ENCODE assay signal across 8 mouse cellular contexts in genomic region chr3:88422020-88422720, GRCm38 (mm10). TPM values are rescaled to one million over a fixed set of nuclear protein-coding genes. Genes with fewer than 3 reads are reported as not detected.
A peak's percentile ranks its signal among the peaks of the same experiment; 100 is the strongest.
DNase-seq lines count a peak whose midpoint lies in the region; ATAC-seq and TF ChIP-seq lines count a peak whose summit lies in the region.

No protein-coding gene starts in this region.

- WGBS in lung, adult 2 months: 33% methylated on average over 9 of the region's 9 CpGs

- TF ChIP-seq CTCF in lung, adult 2 months (IDR thresholded peaks at IDR 0.05; ENCODE audit: insufficient read depth, low read length): 0 out of 2 replicates have a peak, but pooled peaks have one; percentile 9

- H3K4me1 ChIP-seq in lung, adult 2 months (ENCODE audit: control insufficient read depth, insufficient read depth, low read length): peaks cover 4% of the 10 kb centered on the region; the same call in 1 of the 2 replicates

- H3K4me3 ChIP-seq in lung, adult 2 months (replicated peaks; ENCODE audit: extremely low read depth, low read depth, low read length): no peak overlapping the region

- peak; percentile 10 for DNase-seq in embryo, embryonic 11 days
- no peak for DNase-seq in embryo, embryonic 10.5 days (ENCODE audit: low spot score)
- DNase-seq in NIH3T3 (ENCODE audit: low read depth): peak; percentile 65
- peak; percentile 45 for DNase-seq in lung, adult 2 months
- DNase-seq in ovary, postnatal 14 days (ENCODE audit: low spot score): no peak
- DNase-seq in layer of hippocampus, postnatal 25 days (ENCODE audit: extremely low spot score in 1 of 2, low spot score in 1 of 2): no peak

- peak; percentile 57 for ATAC-seq in granulocyte monocyte progenitor cell, adult 5-6 weeks (replicated peaks; ENCODE audit: poor library complexity, severe bottlenecking)
- ATAC-seq in neutrophil, adult 5-6 weeks (ENCODE audit: extremely low read depth, insufficient number of reproducible peaks, low FRiP score, poor library complexity, severe bottlenecking): peak; percentile 67

- peak; percentile 30; the same call in 1 of the 2 replicates for TF ChIP-seq POLR2A in lung, adult 2 months (IDR thresholded peaks at IDR 0.05; ENCODE audit: borderline replicate concordance, extremely low read depth, low read depth, low read length)

RNA-seq across cellular contexts. Expression of gene Slc25a44, which starts 2.8 kb away (rescaled TPM):
- total RNA-seq in granulocyte monocyte progenitor cell, adult 5-6 weeks (2014; fragmentation: Nextera tagmentation): 13.1 and 13.5 TPM in 2 replicates
- 11.6 and 13.8 TPM in 2 replicates for total RNA-seq in granulocyte monocyte progenitor cell, adult 5-6 weeks (2017)
- polyA plus RNA-seq in lung, adult 2 months (2012; rRNA removed): 18.3 and 25.4 TPM in 2 replicates
- 20.9 and 26.2 TPM in 2 replicates for total RNA-seq in neutrophil, adult 5-6 weeks (2017)
- total RNA-seq in layer of hippocampus, postnatal 25 days (2021): 10 to 100 TPM; 74.3 to 75.8 TPM

RNA-seq across cellular contexts. Expression of gene Pmf1, which starts 12.0 kb away (rescaled TPM):
- total RNA-seq in granulocyte monocyte progenitor cell, adult 5-6 weeks (2014; fragmentation: Nextera tagmentation): 115 and 122 TPM in 2 replicates
- total RNA-seq in granulocyte monocyte progenitor cell, adult 5-6 weeks (2017): 128 and 141 TPM in 2 replicates
- 23.4 and 27.0 TPM in 2 replicates for polyA plus RNA-seq in lung, adult 2 months (2012; rRNA removed)
- total RNA-seq in neutrophil, adult 5-6 weeks (2017): 21.1 and 22.1 TPM in 2 replicates
- 1 to 10 TPM; 4.5 to 5.6 TPM for total RNA-seq in layer of hippocampus, postnatal 25 days (2021)

RNA-seq across cellular contexts. Expression of gene Bglap, which starts 37.9 kb away (rescaled TPM):
- total RNA-seq in granulocyte monocyte progenitor cell, adult 5-6 weeks (2014; fragmentation: Nextera tagmentation): not detected in 2 replicates
- total RNA-seq in granulocyte monocyte progenitor cell, adult 5-6 weeks (2017): not detected in 2 replicates
- not detected in 2 replicates for polyA plus RNA-seq in lung, adult 2 months (2012; rRNA removed)
- not detected in 2 replicates for total RNA-seq in neutrophil, adult 5-6 weeks (2017)
- total RNA-seq in layer of hippocampus, postnatal 25 days (2021): 1 to 10 TPM in 1 of 2 experiments, not detected in 1; 1.3 TPM

RNA-seq across cellular contexts. Expression of gene Sema4a, which starts 38.8 kb away (rescaled TPM):
- total RNA-seq in granulocyte monocyte progenitor cell, adult 5-6 weeks (2014; fragmentation: Nextera tagmentation): 24.0 and 38.5 TPM in 2 replicates
- total RNA-seq in granulocyte monocyte progenitor cell, adult 5-6 weeks (2017): 25.1 and 35.7 TPM in 2 replicates
- polyA plus RNA-seq in lung, adult 2 months (2012; rRNA removed): 52.3 and 58.3 TPM in 2 replicates
- total RNA-seq in neutrophil, adult 5-6 weeks (2017): 161 and 176 TPM in 2 replicates
- total RNA-seq in layer of hippocampus, postnatal 25 days (2021): 10 to 100 TPM; 33.3 to 42.8 TPM

RNA-seq across cellular contexts. Expression of gene Bglap2, which starts 43.7 kb away (rescaled TPM):
- total RNA-seq in granulocyte monocyte progenitor cell, adult 5-6 weeks (2014; fragmentation: Nextera tagmentation): not detected in 2 replicates
- not detected in 2 replicates for total RNA-seq in granulocyte monocyte progenitor cell, adult 5-6 weeks (2017)
- 23.0 TPM in 1 of 2 replicates, not detected in the other for polyA plus RNA-seq in lung, adult 2 months (2012; rRNA removed)
- total RNA-seq in neutrophil, adult 5-6 weeks (2017): not detected in 2 replicates
- not detected for total RNA-seq in layer of hippocampus, postnatal 25 days (2021)

Comparison
In these comparisons a context has a peak if more than half of its experiments do, and no peak if none do; other contexts are left out.
1. DNase-seq: peak in embryo, embryonic 11 days (single experiment), NIH3T3 (single experiment) and lung, adult 2 months (single experiment); none in embryo, embryonic 10.5 days (single experiment), ovary, postnatal 14 days (single experiment) and layer of hippocampus, postnatal 25 days (0 of 2).